Mouse (Mus musculus): ENCODE measurements around the gene Gpr158. TPM values are rescaled to one million over a fixed set of nuclear protein-coding genes. Genes with fewer than 3 reads are reported as not detected.

Gene Gpr158
- total RNA-seq (2021) = 100 to 1,000 TPM; 117 to 127 TPM
- long read RNA-seq, experiment 1, full-length matches to known transcripts = 53 of 68 reads
- long read RNA-seq, experiment 1, partial matches to known transcripts = 14 of 68 reads
- long read RNA-seq, experiment 1, other reads (novel, unspliced or antisense) = 1 of 68 reads
- long read RNA-seq, experiment 2, full-length matches to known transcripts = 39 of 51 reads
- long read RNA-seq, experiment 2, partial matches to known transcripts = 9 of 51 reads
- long read RNA-seq, experiment 2, other reads (novel, unspliced or antisense) = 3 of 51 reads

GRCm38 (mm10) chr2:21367345-21368111 lies at the start of gene Gpr158:
Gpr158 (plus strand) TSS chr2:21367542.
- Histone ChIP-seq H3K4me3 (peak within 1 kb of the TSS; percentile 61), H3K27ac (peak within 1 kb of the TSS; percentile 85)
- intact Hi-C loops (cut with DNase I) = loop anchor here (1.0 to 5.0 kb wide), 6 partner anchors 86 to 541 kb away; partner anchors contain the start of genes Enkur and Thnsl1
- DNase-seq (ENCODE audit: extremely low spot score in 1 of 2, low spot score in 2 of 2) = peak; percentile 90 to 91
- TF ChIP-seq CTCF (IDR thresholded peaks at IDR 0.05) = no peak

DNA sequence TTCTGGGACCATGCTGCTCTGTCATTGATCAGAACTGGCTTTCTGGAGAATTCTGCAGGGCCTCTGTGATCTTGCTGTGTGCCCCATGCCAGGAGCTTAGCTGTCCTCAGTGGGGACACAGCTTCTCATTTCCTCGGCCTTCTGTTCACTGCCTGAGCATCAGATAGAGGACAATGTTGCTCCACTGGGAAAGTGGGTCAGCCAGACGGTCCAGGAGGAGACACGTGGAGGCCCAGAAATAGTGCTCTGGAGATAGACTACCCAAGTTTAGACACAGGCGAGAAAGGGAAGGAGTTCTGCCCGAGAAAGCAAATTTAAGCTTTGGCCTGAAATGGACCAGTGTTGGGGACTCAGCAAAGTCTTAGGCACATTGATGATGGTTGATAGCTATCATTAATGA lies 23.5 kb upstream of the Gpr158 start:
- no peak for TF ChIP-seq CTCF (IDR thresholded peaks at IDR 0.05)
- intact Hi-C loops (cut with DNase I) = no loop called here
- DNase-seq (ENCODE audit: extremely low spot score in 1 of 2, low spot score in 2 of 2) = peak; percentile 9 to 41
- Histone ChIP-seq H3K4me3 (no peak overlapping the region), H3K27ac (no peak overlapping the region)

DNA sequence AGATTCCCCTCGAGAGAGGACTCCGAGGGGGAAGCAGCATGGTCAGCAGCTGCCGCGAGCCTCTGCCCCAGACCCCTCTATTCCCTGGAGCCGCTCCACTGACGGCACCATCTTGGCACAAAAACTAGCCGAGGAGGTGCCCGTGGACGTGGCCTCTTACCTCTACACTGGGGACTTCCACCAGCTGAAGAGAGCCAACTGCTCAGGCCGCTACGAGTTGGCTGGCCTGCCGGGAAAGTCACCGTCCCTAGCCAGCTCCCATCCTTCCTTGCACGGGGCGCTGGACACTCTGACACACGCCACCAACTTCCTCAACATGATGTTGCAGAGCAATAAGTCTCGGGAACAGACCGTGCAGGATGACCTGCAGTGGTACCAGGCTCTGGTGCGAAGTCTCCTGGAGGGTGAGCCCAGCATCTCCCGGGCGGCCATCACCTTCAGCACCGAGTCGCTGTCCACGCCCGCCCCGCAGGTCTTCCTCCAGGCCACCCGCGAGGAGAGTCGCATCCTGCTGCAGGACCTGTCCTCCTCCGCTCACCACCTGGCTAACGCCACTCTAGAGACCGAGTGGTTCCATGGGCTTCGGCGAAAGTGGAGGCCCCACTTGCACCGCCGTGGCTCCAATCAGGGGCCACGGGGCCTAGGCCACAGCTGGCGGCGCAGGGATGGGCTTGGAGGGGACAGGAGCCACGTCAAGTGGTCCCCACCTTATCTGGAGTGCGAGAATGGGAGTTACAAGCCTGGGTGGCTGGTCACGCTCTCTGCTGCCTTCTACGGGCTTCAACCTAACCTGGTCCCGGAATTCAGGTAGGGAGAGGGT lies 1.2 kb downstream of the Gpr158 start:
- H3K4me3 ChIP-seq = peak overlapping the region; percentile 61
- peak; percentile 22 to 28 for DNase-seq (ENCODE audit: extremely low spot score in 1 of 2, low spot score in 2 of 2)
- no peak for TF ChIP-seq CTCF (IDR thresholded peaks at IDR 0.05)
- H3K27ac ChIP-seq = peak overlapping the region; percentile 85
- intact Hi-C loops (cut with DNase I) = loop anchor here (1.0 to 5.0 kb wide), 4 partner anchors 87 to 429 kb away; partner anchors contain the start of genes Enkur and Thnsl1

DNA sequence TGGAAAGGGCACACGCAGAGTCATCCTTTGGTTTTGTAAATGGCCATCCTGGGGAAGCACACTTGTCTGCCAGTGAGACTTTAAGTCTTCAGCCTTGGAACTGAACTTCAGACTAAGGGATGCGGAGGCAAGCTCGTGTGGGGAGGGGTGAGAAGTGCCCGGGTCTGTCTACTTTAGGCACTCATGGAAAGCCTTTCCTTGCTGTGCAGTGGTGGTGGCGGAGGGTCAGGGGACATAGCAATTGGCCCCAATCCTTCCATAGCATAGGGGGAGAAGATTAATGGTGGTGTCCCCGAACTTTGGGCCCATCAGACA lies 1.8 kb downstream of the Gpr158 start:
- Histone ChIP-seq H3K4me3 (peak overlapping the region; percentile 61), H3K27ac (peak overlapping the region; percentile 85)
- intact Hi-C loops (cut with DNase I) = loop anchor here (5.0 kb wide), 3 partner anchors 162 to 428 kb away; partner anchors contain the start of genes Enkur and Thnsl1
- no peak for TF ChIP-seq CTCF (IDR thresholded peaks at IDR 0.05)
- DNase-seq (ENCODE audit: extremely low spot score in 1 of 2, low spot score in 2 of 2) = peak in 1 of 2 experiments; percentile 12

DNA sequence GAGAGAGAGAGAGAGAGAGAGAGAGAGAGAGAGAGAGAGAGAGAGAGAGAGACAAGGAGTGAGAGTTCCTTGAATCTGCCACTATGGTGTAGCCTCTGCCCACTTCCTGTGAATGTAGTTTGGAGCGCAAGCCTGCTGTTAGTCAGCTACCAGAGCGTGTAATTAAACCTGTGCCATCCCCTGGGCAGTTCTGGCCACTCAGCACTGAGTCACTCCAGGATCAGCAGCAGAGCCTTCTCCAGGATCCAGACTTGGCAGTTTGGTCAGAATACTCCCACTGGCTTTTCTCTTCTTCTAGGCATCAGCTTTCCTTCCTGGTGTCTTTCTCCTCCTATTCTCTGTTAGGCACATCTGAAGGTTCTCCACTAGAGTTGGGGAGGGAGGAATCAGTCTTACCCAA lies 2.2 kb downstream of the Gpr158 start:
- peak; percentile 19 to 44 for DNase-seq (ENCODE audit: extremely low spot score in 1 of 2, low spot score in 2 of 2)
- peak overlapping the region; percentile 43 for H3K4me3 ChIP-seq
- TF ChIP-seq CTCF (IDR thresholded peaks at IDR 0.05) = no peak
- intact Hi-C loops (cut with DNase I) = loop anchor here (5.0 kb wide), 3 partner anchors 162 to 428 kb away; partner anchors contain the start of genes Enkur and Thnsl1
- 0 out of 2 replicates have a peak overlapping the region, but pooled peaks have one; percentile 11 for H3K27ac ChIP-seq

GRCm38 (mm10) chr2:21379516-21379915 lies 12.2 kb downstream of the Gpr158 start:
- TF ChIP-seq CTCF (IDR thresholded peaks at IDR 0.05) = no peak
- Histone ChIP-seq H3K4me3 (no peak overlapping the region), H3K27ac (no peak overlapping the region)
- DNase-seq (ENCODE audit: extremely low spot score in 1 of 2, low spot score in 2 of 2) = peak in 1 of 2 experiments; percentile 38
- intact Hi-C loops (cut with DNase I) = loop anchor here (1.0 kb wide), 1 partner anchor 473 kb away; no protein-coding TSS in a partner anchor

GRCm38 (mm10) chr2:21392727-21393126 lies 25.4 kb downstream of the Gpr158 start:
- intact Hi-C loops (cut with DNase I) = no loop called here
- no peak for DNase-seq (ENCODE audit: extremely low spot score in 1 of 2, low spot score in 2 of 2)
- no peak for TF ChIP-seq CTCF (IDR thresholded peaks at IDR 0.05)
- Histone ChIP-seq H3K27ac (no peak overlapping the region), H3K4me3 (no peak overlapping the region)

DNA sequence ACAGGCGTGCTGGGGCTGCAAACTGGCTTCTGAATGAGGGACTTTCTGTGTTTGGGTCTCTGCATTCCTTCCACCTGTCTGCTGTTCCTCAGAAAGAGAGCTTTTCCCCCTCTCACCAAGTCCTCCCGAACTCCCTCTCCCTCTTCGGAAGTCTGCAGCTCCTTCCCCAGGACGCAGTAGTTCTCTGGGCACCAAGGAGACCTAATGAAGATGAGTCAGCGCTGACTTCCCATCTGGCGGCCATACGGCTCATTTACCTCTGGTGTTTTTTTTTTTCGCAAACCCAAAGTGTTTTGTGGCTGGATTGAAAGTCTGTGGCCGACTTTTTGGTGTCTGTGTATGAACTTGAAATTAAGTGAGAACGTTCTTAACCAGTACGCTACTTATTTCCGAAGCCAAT lies 30.0 kb downstream of the Gpr158 start:
- DNase-seq (ENCODE audit: extremely low spot score in 1 of 2, low spot score in 2 of 2) = no peak
- no peak overlapping the region for H3K27ac ChIP-seq
- TF ChIP-seq CTCF (IDR thresholded peaks at IDR 0.05) = no peak
- H3K4me3 ChIP-seq = no peak overlapping the region
- intact Hi-C loops (cut with DNase I) = no loop called here

GRCm38 (mm10) chr2:21399657-21400056 lies 32.3 kb downstream of the Gpr158 start:
- DNase-seq (ENCODE audit: extremely low spot score in 1 of 2, low spot score in 2 of 2) = no peak
- TF ChIP-seq CTCF (IDR thresholded peaks at IDR 0.05) = no peak
- no peak overlapping the region for H3K27ac ChIP-seq
- H3K4me3 ChIP-seq = no peak overlapping the region
- intact Hi-C loops (cut with DNase I) = no loop called here

- H3K27ac ChIP-seq = no peak overlapping the region
- intact Hi-C loops (cut with DNase I) = no loop called here
- no peak for TF ChIP-seq CTCF (IDR thresholded peaks at IDR 0.05)
- no peak overlapping the region for H3K4me3 ChIP-seq
- no peak for DNase-seq (ENCODE audit: extremely low spot score in 1 of 2, low spot score in 2 of 2)
Measured at GRCm38 (mm10) chr2:21405617-21406016, 38.3 kb downstream of the Gpr158 start.

DNA sequence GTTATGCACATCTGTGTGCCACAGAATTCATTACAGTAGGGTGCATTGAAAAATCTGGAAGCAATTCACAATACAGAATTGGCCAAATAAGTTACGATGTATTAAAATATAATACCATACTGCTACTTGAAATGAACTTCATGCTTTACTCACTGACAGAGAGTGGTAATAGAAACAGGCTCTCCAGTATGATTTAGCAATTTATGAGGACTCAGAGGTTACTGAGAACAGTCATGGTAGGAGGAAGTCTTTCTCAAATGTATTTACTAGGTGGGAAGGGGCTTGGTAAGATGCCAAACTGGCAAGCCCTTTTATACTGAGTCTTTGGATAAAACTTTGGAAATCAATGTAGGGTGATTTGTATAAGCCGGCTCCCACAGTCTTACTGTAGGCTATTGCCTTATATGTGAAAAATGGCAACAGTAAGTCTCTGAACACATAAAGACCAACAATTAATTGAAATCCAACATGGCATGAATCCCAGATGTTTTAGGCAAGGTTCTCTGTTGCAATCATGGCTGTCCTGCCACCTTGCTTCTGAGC lies 40.2 kb downstream of the Gpr158 start:
- no peak for TF ChIP-seq CTCF (IDR thresholded peaks at IDR 0.05)
- no peak overlapping the region for H3K27ac ChIP-seq
- H3K4me3 ChIP-seq = no peak overlapping the region
- no peak for DNase-seq (ENCODE audit: extremely low spot score in 1 of 2, low spot score in 2 of 2)
- intact Hi-C loops (cut with DNase I) = no loop called here

Measured in left cerebral cortex, adult 2 months (tissue).